Mouse (Mus musculus): ENCODE data around the gene Gcdh.
"Not testable (repeated sequence)": the region's sequence is repeated elsewhere in the genome, so short reads cannot be mapped to it uniquely, and the experiment has no call there.

Gene Gcdh

DNA sequence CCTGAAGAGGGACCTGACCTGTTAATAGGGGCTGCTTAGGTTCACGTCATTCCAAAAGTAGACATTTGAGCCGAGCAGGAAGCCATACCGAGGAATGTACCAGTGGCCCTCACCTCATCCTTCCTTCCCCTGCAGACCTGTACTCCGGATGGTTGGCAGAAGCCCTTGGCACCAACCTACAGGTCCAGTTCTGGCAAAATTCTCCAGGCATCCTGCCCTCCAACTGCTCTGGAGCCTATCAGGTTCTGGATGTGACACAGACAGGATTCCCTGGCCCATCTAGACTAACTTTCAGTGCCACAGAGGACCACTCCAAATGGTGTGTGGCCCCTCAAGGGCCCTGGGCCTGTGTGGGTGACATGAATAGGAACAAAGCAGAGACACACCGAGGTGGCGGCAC is 16.8 kb upstream of the Gcdh start:
- DNase-seq (ENCODE audit: inconsistent ontology term), result no peak

DNA sequence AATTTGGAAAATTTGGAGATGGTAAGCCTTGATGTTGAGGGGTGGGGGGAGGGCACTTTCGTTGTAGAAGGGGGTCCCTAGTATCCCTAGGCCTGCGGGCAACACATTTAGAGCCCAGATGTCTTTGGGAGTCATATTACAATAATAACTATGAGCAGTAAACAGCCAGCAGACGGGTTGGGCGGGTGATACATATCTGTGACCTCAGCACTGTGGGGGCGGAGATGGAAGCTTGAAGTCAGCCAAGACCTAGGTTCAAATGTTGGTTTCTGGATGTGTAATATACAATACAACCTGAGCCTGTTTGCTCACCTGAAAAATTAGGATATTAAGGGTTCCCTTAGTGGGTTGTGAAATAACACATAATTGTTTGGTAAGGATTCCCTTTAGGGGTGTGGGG is 16.2 kb upstream of the Gcdh start:
- no peak for DNase-seq (ENCODE audit: inconsistent ontology term)

- no peak for DNase-seq (ENCODE audit: inconsistent ontology term)
Observed at GRCm38 (mm10) chr8:84909162-84909767, 15.5 kb upstream of the Gcdh start.

DNA sequence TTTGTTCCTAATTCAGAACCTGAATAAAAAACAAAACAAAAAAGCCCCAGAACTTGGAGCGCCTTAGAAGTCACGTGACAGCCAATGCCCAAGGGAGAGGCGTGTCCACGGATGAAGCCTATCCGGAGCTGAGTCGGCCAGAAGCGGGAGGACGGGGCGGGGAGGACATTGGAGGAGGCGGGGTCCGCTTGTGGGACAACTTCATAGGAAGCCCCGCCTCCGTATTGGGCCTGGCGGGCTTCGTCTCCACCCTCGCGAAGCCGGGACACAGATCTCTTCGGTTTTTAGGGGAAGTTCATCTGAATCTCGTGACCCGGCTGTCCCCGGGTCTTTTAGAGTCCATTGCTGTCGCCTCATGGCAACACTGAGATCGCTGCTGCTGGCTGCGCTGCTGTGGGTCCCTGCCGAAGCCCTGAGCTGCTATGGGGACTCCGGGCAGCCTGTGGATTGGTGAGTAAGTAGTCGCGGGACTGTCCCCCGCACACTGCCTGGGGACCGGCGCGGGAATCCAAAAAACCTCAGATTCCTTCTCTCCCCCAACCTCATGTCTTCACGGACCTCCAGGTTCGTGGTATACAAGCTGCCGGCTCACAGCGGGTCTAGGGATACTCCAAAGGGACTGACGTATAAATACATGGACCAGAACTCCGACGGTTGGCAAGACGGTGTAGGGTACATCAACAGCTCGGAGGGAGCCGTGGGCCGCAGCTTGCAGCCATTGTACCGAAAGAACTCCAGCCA is 14.9 kb upstream of the Gcdh start, which contains the start of gene Dnase2a:
Gene Dnase2a, plus strand, starts transcription at position 140 of the 741 bp plus-strand sequence.
- peak; percentile 97 for DNase-seq (ENCODE audit: inconsistent ontology term)

DNA sequence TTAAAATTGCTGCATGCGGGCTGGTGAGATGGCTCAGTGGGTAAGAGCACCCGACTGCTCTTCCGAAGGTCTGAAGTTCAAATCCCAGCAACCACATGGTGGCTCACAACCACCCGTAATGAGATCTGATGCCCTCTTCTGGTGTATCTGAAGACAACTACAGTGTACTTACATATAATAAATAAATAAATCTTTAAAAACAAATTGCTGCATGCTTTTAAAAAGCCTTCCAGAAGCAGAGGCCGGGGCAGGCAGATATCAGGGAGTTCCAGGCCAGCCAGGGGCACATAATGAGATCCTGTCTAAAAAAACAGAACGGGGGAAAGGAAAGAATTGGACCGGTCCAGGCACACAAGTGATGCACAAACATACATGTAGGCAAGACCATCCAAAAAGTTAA is 14.3 kb upstream of the Gcdh start:
- DNase-seq (ENCODE audit: inconsistent ontology term), result not testable (repeated sequence)

DNA sequence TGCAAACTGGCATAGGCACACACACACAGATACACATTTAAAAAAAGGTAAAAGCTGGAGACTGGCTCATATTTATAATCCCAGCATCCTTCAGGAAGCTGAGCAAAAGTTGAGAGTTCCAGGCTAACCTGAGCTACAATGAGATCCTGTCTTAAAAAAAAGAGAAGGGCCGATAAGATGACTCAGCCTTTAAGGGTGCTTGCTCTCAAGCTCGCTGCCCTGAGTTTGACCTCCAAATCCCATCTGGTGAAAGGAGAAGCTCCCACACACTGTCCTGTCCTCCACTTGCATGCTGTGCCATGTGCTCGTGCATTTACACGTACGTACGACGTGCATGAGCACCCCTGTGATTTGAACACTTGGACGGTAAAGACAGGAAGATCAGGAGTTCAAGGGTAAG is 13.8 kb upstream of the Gcdh start:
- DNase-seq (ENCODE audit: inconsistent ontology term), result no peak

GRCm38 (mm10) chr8:84907037-84907436 is 13.3 kb upstream of the Gcdh start:
- no peak for DNase-seq (ENCODE audit: inconsistent ontology term)

DNA sequence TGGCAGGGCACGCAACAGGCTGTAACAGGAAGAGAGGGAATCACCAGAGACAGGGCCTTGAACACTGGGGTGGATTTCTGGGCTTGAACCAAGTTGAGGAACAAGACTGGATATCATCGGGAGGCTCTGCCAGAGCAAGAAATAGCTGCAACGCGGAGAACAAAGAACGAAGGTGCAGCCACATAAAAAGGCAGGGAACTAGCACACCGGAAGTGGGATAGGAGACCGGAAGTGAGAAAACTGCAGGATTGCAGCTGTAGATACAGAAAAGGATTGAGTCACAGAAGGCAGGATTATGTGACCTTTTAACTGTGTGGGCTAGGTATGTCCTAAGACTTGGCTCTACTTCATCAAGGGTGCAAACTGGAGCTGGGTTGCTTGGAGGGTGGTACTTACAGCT is 10.6 kb upstream of the Gcdh start:
- no peak for DNase-seq (ENCODE audit: inconsistent ontology term)

DNA sequence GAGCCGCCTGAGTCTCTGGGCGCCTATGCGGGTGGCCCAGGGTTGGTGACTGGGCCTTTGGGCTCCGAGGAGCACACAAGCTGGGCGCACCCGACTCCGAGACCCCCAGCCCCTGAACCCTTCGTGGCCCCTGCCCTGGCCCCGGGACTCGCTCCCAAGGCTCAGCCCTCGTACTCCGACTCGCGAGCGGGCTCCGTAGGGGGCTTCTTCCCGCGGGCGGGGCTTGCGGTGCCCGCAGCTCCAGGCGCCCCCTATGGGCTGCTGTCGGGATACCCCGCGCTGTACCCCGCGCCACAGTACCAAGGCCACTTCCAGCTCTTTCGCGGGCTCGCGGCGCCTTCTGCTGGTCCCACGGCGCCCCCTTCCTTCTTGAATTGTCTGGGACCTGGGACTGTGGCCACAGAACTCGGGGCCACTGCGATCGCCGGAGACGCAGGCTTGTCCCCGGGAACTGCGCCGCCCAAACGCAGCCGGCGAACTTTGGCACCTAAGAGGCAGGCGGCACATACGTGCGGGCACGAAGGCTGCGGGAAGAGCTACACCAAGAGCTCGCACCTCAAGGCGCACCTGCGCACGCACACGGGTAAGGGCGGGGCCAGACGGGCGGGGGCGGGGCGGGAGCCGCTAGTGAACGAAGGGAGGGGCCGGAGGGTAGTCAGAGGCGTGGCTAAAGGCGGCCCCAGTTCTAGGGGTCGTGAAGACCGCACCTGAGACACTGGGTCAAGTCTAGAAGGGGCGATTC is 9.4 kb upstream of the Gcdh start:
- DNase-seq (ENCODE audit: inconsistent ontology term), result peak; percentile 90

DNA sequence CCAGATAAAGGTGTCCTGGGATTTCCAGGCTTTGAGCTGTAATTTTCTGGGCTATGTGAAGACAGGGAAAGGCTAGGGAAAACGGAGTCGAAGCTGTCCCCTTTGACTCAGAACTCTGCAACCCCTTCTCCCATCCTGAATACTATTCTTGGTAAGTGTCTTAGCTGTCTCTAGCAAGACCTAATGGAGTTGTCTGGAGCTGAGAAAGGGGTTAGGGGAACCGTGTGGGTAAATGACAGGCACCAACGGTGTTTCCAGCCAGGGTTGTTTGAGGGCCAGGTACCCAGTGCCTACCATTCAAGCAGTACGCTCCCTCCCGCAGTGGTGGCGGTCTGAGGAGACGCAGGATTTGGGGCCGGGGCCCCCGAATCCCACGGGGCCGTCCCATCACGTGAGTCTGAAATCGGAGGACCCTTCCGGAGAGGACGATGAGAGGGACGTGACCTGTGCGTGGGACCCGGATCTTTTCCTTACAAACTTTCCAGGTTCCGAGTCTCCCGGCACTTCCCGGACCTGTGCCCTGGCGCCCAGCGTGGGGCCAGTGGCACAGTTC is 8.7 kb upstream of the Gcdh start:
- DNase-seq (ENCODE audit: inconsistent ontology term), result no peak

DNA sequence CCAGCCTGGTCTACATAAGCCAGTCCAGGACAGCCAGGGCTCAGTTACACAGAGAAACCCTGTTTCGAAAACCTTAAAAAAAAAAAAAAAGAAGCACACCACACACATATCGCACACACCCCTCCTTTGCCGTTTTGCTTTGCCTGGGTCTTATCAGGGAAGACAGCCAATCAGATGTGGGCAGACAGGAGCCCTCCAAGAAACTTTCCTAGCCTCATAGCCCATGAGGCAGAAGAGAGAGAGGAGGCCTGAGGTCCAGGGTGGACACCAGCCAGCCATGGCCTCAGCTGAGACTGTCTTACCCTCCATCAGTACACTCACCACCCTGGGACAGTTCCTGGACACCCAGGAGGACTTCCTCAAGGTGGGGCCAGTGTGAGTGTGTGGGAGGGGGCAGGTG is 8.0 kb upstream of the Gcdh start, which contains the start of gene Klf1:
Gene Klf1, plus strand, starts transcription at position 177 of the 400 bp plus-strand sequence.
- no peak for DNase-seq (ENCODE audit: inconsistent ontology term)

DNA sequence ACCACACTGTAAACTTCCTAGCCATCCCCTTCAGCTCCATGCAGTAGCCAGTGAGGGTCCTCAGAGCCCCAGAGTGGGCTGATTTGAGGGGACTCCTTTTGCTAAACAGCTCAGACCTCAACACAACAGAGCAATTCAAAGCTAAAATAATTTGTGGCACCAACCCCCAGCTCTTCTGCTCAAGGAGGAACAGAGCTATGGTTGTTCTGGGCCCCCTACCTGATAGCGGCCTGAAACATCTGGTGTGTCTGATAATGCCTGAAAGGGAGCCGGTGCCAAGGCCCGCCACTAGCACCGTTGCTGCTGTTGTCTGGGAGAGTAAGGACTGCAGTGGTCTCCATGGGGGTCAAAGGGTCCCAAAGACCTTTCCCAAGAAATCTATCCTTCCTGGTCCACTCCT is 7.3 kb upstream of the Gcdh start:
- no peak for DNase-seq (ENCODE audit: inconsistent ontology term)

- no peak for DNase-seq (ENCODE audit: inconsistent ontology term)
Observed at GRCm38 (mm10) chr8:84895963-84896362, 2.2 kb upstream of the Gcdh start.

GRCm38 (mm10) chr8:84892993-84893708 is 570 bp downstream of the Gcdh start:
- no peak for DNase-seq (ENCODE audit: inconsistent ontology term)

GRCm38 (mm10) chr8:84889141-84889540 is 4.6 kb downstream of the Gcdh start:
- no peak for DNase-seq (ENCODE audit: inconsistent ontology term)

- no peak for DNase-seq (ENCODE audit: inconsistent ontology term)
Observed at GRCm38 (mm10) chr8:84888280-84888679, 5.4 kb downstream of the Gcdh start.

DNA sequence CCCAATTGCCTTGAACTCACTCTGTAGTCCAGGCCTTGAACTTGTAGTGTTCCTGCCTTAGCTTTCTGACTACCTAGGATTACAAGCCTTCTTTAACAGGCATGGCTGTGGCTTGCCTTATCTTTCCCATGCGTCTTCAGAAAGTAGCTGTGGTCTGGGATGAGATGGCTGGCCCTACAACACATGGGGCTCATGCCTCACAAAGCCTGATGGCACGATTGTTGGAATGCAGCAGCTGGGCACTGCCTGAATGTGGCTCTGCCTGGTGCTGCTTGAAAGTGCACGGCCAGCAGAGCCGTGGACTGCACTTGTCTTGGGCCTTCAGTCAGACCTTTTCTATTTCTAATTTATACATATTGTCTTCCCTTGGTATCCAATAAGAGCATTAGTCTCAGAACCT is 9.0 kb downstream of the Gcdh start:
- no peak for DNase-seq (ENCODE audit: inconsistent ontology term)

- DNase-seq (ENCODE audit: inconsistent ontology term), result no peak
Observed at GRCm38 (mm10) chr8:84878915-84879314, 14.8 kb downstream of the Gcdh start.

GRCm38 (mm10) chr8:84877297-84878035 is 16.3 kb downstream of the Gcdh start:
- DNase-seq (ENCODE audit: inconsistent ontology term), result no peak

- DNase-seq (ENCODE audit: inconsistent ontology term), result no peak
Observed at GRCm38 (mm10) chr8:84874339-84874738, 19.4 kb downstream of the Gcdh start.

- DNase-seq (ENCODE audit: inconsistent ontology term), result no peak
Observed at GRCm38 (mm10) chr8:84873016-84873415, 20.7 kb downstream of the Gcdh start.

All from Muller cell, postnatal 12 days (primary cell).